Mouse (Mus musculus) heart, postnatal 36 days (tissue): Measurements from ENCODE around the gene Mtor. TPM values are rescaled to one million over a fixed set of nuclear protein-coding genes. Genes with fewer than 3 reads are reported as not detected.
A peak's percentile ranks its signal among the peaks of the same experiment; 100 is the strongest.

ENCODE experiments used
- DNase-seq, 2 experiments: peaks; one replicate each; pipeline ENCODE4 v3.0.0; 2021 to 2022
- intact Hi-C: fragments of 180-260 bp; cut with DNase I; formaldehyde crosslinking; loops from one replicate; pipeline ENCODE4 v1.15.1; 2025
- total RNA-seq, 2 experiments: library from RNA; stranded (reverse); gene quantifications; 2 replicates each; pipeline ENCODE4 v1.2.3; 2021

Gene Mtor
- total RNA-seq, 2 experiments from 2014 or later, result 50.7 to 51.4 TPM

DNA sequence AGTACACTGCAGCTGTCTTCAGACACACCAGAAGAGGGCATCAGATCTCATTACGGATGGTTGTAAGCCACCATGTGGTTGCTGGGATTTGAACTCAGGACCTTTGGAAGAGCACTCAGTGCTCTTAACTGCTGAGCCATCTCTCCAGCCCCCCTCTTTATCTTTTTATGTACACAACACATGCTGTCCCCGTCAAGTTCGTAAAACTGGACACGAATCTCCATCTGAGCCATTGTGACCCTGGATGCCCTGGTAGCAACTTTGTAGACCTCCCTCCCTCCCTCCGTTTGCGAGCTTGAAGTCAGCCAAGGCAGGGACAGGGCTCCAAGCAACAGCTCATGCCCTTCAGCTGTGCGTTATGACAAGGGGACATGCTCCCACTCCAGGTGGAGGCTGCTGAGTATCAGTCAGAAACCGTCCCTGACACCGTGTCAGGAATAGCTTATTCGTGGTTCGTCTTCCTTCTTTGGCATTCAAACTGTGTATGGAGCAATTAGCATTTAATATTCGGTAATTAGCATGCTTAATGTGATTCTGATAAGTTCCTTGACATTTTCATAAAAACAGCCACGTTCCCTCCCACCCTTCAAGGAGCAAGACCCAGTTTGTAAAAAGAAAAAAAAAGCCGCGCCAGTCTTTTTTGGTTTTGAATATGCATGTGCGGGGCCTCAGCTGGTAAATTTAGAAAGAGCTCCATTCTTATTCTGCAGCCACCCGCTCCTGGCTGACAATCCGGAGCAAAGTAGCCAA is 142.2 kb downstream of the Mtor start:
- DNase-seq, result no peak
- intact Hi-C loops, result no loop called here

- intact Hi-C loops, result no loop called here
Measured at GRCm38 (mm10) chr4:148591171-148591630, 142.8 kb downstream of the Mtor start, which contains the start of gene Srm. TSS of gene Srm (plus strand) at chr4:148591503.

DNA sequence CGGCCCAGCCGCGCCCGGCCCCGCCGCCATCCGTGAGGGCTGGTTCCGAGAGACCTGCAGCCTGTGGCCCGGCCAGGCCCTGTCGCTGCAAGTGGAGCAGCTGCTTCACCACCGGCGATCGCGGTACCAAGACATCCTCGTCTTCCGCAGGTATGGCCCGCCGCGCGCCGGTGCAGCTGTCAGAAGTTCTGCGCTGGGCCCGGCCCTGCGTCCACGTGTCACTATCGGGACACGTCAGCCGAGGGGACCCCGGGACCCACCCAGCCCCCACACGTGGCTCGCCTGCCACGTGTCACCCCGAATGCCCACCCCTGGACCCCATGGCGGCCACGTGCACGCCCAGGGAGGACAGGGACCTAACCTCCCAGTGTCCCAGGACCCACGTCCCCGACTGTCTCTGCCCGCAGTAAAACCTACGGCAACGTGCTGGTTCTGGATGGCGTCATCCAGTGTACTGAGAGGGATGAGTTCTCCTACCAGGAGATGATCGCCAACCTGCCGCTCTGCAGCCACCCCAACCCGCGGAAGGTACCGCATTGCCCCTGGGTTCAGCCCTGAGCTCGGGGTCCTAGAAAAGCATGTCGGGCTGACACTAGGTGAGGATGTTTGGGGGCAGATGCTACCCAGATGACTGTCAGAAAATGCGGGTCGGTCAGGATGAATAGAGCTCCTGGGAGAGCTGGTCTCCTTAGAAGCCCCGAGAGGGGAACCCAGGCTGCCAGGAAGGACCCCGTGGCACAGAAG is 143.4 kb downstream of the Mtor start:
- no peak for DNase-seq
- intact Hi-C loops, result no loop called here

More at GRCm38 (mm10) chr4:148591171-148591630, 142.8 kb downstream of the Mtor start, which contains the start of gene Srm:
- peak; percentile 96 to 97 for DNase-seq

DNA sequence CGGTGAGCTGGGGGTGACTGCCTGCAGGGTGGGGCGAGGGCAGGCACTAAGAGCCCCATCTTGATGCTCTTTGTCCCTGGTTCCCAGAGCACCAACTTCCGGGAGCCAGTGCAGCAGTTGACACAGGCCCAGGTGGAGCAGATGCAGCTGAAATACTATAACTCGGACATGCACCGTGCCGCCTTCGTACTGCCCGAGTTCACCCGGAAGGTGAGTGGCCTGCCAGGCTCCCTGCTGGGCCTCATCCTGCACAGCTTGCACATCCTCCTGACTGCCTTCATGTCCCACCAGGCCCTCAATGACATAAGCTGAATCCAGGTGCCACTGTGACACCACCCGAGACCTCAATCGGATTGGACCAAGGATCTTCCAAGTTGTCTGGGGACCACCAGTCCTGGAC is 145.6 kb downstream of the Mtor start:
- DNase-seq, result no peak
- intact Hi-C loops, result no loop called here

GRCm38 (mm10) chr4:148595916-148596315 is 147.5 kb downstream of the Mtor start:
- intact Hi-C loops, result no loop called here
- no peak for DNase-seq

- DNase-seq, result no peak
- intact Hi-C loops, result no loop called here
Measured at GRCm38 (mm10) chr4:148596731-148597130, 148.3 kb downstream of the Mtor start.

DNA sequence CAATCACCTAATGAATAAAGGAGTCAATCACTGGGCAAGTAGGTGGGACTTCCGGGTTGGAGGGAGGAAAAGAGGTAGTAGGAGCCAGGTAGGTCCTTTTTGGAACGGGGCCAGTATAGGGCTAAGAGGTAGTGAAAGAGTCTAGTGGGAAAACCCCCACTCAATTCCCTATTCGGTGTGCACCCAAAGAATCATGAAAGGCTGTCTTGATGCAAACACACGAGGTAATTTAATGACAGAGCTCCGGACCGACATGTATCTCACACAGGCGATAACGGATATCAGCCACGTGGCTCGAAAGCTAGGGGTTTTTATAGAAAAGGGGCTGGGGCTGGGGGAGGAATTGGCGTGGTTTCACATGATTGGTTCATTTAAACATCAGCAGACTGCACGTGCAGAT is 150.4 kb downstream of the Mtor start:
- DNase-seq, result no peak
- intact Hi-C loops, result no loop called here

GRCm38 (mm10) chr4:148600316-148600715 is 151.9 kb downstream of the Mtor start:
- intact Hi-C loops, result no loop called here
- DNase-seq, result no peak

DNA sequence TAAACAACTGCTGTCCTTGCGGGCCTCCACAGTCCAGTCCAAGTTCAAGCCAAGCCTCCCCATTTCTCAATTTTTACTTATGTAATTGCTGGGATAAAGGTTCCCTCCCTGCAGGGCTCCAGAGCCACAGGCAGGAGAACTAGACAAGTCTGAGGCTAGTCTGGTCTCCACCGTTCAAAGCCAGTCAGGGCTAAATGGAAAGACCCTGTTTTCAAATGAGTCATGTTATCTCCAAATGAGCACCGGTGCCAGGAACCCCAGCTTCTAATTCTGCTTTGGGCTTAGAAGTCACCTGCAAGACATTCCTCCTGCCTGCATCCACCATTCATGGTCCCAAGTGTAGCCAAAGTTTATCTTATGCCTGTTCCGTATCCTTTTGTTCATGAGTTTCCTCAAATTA is 153.5 kb downstream of the Mtor start:
- intact Hi-C loops, result no loop called here
- DNase-seq, result no peak

DNA sequence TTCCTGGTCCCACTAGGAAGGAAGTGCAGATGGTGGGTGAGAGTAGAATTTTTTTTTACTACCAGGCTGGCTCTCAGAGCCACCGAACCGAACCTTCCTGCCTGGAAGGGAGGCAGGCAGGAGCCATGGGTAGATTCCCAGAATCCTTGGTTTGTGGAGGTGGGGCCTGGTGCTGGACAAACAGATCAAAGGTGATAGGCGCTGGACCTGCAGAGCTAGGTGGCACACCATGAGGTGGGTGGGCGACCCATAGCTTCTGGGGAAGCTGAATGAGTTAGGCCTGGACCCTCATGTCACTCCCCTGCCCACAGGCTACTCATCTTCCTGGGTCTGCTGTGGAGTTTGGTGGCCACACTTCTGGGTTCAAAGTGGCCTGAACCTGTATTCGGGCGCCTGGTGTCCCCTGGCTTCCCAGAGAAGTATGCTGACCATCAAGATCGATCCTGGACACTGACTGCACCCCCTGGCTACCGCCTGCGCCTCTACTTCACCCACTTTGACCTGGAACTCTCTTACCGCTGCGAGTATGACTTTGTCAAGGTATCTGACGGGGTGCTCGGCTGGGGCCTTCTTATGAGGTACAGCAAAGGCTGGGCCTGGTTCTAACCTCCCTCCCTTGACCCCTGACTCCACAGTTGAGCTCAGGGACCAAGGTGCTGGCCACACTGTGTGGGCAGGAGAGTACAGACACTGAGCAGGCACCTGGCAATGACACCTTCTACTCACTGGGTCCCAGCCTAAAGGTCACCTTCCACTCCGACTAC is 154.1 kb downstream of the Mtor start, which contains the start of gene Masp2:
TSS of gene Masp2 (plus strand) at position 198 of the 764 bp plus-strand sequence.
- intact Hi-C loops, result no loop called here
- no peak for DNase-seq

DNA sequence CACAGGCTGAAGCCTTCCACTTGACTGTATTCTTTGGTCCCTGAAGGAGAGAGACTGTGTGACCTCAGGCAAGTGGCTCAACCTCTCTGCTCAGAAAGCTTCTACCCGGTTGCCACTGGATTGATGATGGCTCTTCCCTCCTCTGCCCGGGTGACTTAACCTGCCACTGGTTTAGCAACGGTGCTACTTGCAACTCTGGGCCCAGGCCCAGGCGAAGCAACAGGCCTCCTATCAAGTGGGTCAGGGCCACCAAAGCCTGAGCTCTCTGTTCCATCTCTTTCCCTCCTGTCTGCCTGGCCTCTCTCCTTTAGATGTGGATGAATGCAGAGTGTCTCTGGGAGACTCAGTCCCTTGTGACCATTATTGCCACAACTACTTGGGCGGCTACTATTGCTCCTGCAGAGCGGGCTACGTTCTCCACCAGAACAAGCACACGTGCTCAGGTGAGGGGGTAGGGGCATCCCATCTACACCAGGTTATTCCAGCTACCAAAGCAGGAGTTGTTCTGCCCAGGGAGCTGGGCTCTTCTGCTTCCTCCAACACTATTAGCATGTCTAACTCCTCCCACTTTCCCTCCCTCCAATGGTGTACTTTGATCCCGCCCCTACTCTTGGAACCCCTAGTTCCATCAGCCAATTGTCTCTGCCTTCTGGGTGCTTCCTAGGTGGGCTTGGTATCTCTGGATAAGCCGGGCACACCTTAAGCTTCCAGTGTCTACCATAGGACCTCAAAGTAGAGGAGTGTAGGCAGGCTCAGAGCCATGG is 155.1 kb downstream of the Mtor start:
- no peak for DNase-seq
- intact Hi-C loops, result no loop called here

DNA sequence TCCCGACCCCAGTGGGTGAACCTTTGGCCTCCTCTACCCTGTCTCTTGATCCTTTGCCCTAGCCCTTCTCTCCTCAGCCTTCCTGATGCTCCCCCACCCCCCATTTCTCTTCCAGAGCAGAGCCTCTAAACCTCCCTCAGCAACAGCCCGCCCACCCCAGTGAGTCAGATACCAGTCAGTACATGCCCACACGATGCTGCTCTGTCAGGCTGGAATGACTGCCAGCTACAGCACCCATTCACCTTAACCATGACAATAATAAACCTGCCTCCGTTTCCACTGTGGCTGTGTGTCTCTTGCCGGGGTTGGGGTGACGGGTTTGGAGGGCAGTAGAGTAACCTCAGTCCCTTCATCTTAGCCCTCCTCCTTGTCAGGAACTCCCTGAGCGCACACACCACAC is 155.7 kb downstream of the Mtor start:
- intact Hi-C loops, result no loop called here
- no peak for DNase-seq

GRCm38 (mm10) chr4:148604541-148605165 is 156.2 kb downstream of the Mtor start:
- peak; percentile 25 to 57 for DNase-seq
- intact Hi-C loops, result loop anchor here (5.0 kb wide), 1 partner anchor 47 kb away; the partner anchor contains the start of gene Exosc10

Other genes with a start within 250 kb of the Mtor start
- not detected for gene Disp3, start 160.6 kb upstream of the Mtor start, total RNA-seq
- 10 to 100 TPM; 16.5 to 16.9 TPM for gene Ubiad1, start 3.8 kb upstream of the Mtor start, total RNA-seq
- 1 to 10 TPM; 2.8 to 4.3 TPM for gene Angptl7, start 51.8 kb downstream of the Mtor start, total RNA-seq
- gene Exosc10, start 109.8 kb downstream of the Mtor start, total RNA-seq, result 10 to 100 TPM; 38.5 to 43.2 TPM
- gene Srm, start 142.9 kb downstream of the Mtor start, total RNA-seq, result 10 to 100 TPM; 17.5 to 18.7 TPM
- gene Masp2, start 153.9 kb downstream of the Mtor start, total RNA-seq, result under 1 TPM in 1 of 2 experiments, not detected in 1; 0.56 TPM
- gene Tardbp, start 178.4 kb downstream of the Mtor start, total RNA-seq, result 100 to 1,000 TPM; 123 to 130 TPM
- 1 to 10 TPM; 3.7 to 5.5 TPM for gene Gm572, start 194.7 kb downstream of the Mtor start, total RNA-seq